Mouse (Mus musculus) natural killer cell, adult 2 months (primary cell): Measurements from ENCODE around the gene Gstcd.

Source experiments
- DNase-seq, 2 experiments: peaks; one replicate each; pipeline ENCODE4 v3.0.0; 2022; ENCODE audit warnings: low spot score in 2 of 2

Gstcd gene

GRCm38 (mm10) chr3:133091664-133092273 lies at the start of gene Gstcd, which contains the start of gene Ints12:
Gene Gstcd, minus strand, starts transcription at chr3:133092033.
Gene Ints12, plus strand, starts transcription at chr3:133091840.
- peak; percentile 87 to 91 for DNase-seq

GRCm38 (mm10) chr3:133132611-133133010 lies 40.8 kb upstream of the Gstcd start:
- DNase-seq: no peak

- no peak for DNase-seq
Observed at GRCm38 (mm10) chr3:133131372-133131771, 39.5 kb upstream of the Gstcd start.

GRCm38 (mm10) chr3:133113281-133113680 lies 21.4 kb upstream of the Gstcd start:
- DNase-seq: no peak

- DNase-seq: no peak
Observed at GRCm38 (mm10) chr3:133111741-133112140, 19.9 kb upstream of the Gstcd start.

GRCm38 (mm10) chr3:133109844-133110243 lies 18.0 kb upstream of the Gstcd start:
- DNase-seq: no peak

- no peak for DNase-seq
Observed at GRCm38 (mm10) chr3:133108731-133109130, 16.9 kb upstream of the Gstcd start.

- DNase-seq: no peak
Observed at GRCm38 (mm10) chr3:133104436-133104835, 12.6 kb upstream of the Gstcd start.

- DNase-seq: no peak
Observed at GRCm38 (mm10) chr3:133103768-133104167, 11.9 kb upstream of the Gstcd start.

- DNase-seq: no peak
Observed at GRCm38 (mm10) chr3:133098909-133099308, 7.1 kb upstream of the Gstcd start.

GRCm38 (mm10) chr3:133098336-133098735 lies 6.5 kb upstream of the Gstcd start:
- no peak for DNase-seq

GRCm38 (mm10) chr3:133097936-133098335 lies 6.1 kb upstream of the Gstcd start:
- no peak for DNase-seq

- DNase-seq: no peak
Observed at GRCm38 (mm10) chr3:133094305-133094704, 2.5 kb upstream of the Gstcd start.

GRCm38 (mm10) chr3:133092936-133093335 lies 1.1 kb upstream of the Gstcd start:
- no peak for DNase-seq

- DNase-seq: no peak
Observed at GRCm38 (mm10) chr3:133092274-133092853, 531 bp upstream of the Gstcd start.

GRCm38 (mm10) chr3:133091121-133091663 lies 641 bp downstream of the Gstcd start:
- DNase-seq: no peak

GRCm38 (mm10) chr3:133090247-133091120 lies 1.3 kb downstream of the Gstcd start:
- no peak for DNase-seq

GRCm38 (mm10) chr3:133085858-133086257 lies 6.0 kb downstream of the Gstcd start:
- no peak for DNase-seq

- DNase-seq: no peak
Observed at GRCm38 (mm10) chr3:133082736-133083135, 9.1 kb downstream of the Gstcd start.

GRCm38 (mm10) chr3:133075560-133075959 lies 16.3 kb downstream of the Gstcd start:
- DNase-seq: no peak

- no peak for DNase-seq
Observed at GRCm38 (mm10) chr3:133052068-133052467, 39.8 kb downstream of the Gstcd start.

GRCm38 (mm10) chr3:133033145-133033755 lies 58.6 kb downstream of the Gstcd start:
- DNase-seq: no peak
